Mouse (Mus musculus) subcutaneous adipose tissue, adult 2 months (tissue): ENCODE measurements around the gene Chrm5. TPM values are rescaled to one million over a fixed set of nuclear protein-coding genes. Genes with fewer than 3 reads are reported as not detected.

Experiments
- polyA plus RNA-seq: library from polyadenylated mRNA; depleted of rRNA; stranded (reverse); fragments of >200 nt; gene quantifications from 2 replicates; pipeline ENCODE4 v1.2.3, GENCODE M21; 2012; ENCODE audit warnings: low replicate concordance; rRNA removed

Gene Chrm5
- not detected in 2 replicates for polyA plus RNA-seq

GRCm38 (mm10) chr2:112480669-112481068 lies at the start of gene Chrm5:
Gene Chrm5 (minus strand): TSS chr2:112480769.

GRCm38 (mm10) chr2:112492856-112493538 lies 12.4 kb upstream of the Chrm5 start, which contains the start of gene Aven:
Gene Aven (plus strand): TSS chr2:112492964.

GRCm38 (mm10) chr2:112454862-112455564 lies 25.6 kb downstream of the Chrm5 start, which contains the start of gene Emc7:
Gene Emc7 (plus strand): TSS chr2:112454997.

Other genes starting within 250 kb of the Chrm5 start
- gene Lpcat4, start 241.3 kb downstream of the Chrm5 start, polyA plus RNA-seq: 17.8 and 45.7 TPM in 2 replicates
- not detected in 2 replicates for gene Nutm1, start 221.5 kb downstream of the Chrm5 start, polyA plus RNA-seq
- gene Nop10, start 218.8 kb downstream of the Chrm5 start, polyA plus RNA-seq: 121 and 144 TPM in 2 replicates
- gene Slc12a6, start 214.9 kb downstream of the Chrm5 start, polyA plus RNA-seq: 26.2 and 32.0 TPM in 2 replicates
- not detected in 2 replicates for gene Gm21985, start 214.5 kb downstream of the Chrm5 start, polyA plus RNA-seq
- 108 and 146 TPM in 2 replicates for gene Emc4, start 112.7 kb downstream of the Chrm5 start, polyA plus RNA-seq
- gene Katnbl1, start 101.6 kb downstream of the Chrm5 start, polyA plus RNA-seq: 2.4 and 2.5 TPM in 2 replicates
- gene Emc7, start 25.8 kb downstream of the Chrm5 start, polyA plus RNA-seq: 9.9 and 13.6 TPM in 2 replicates
- 8.8 and 8.9 TPM in 2 replicates for gene Aven, start 12.2 kb upstream of the Chrm5 start, polyA plus RNA-seq